Mouse (Mus musculus) heart, adult 2 months (tissue): Measurements from ENCODE around the gene Pwwp2a.

Experiments used
- CTCF ChIP-seq: fragments of 200-600 bp; IDR thresholded peaks from 2 replicates; pipeline ENCODE4 v1.8.1; 2022; ENCODE audit warnings: antibody characterized with exemption, mild to moderate bottlenecking, moderate library complexity
- POLR2A ChIP-seq: fragments of 200-500 bp; IDR thresholded peaks from 2 replicates; pipeline ENCODE4 v1.6.1; 2011; ENCODE audit warnings: mild to moderate bottlenecking, low read depth, low read length, control low read depth; ENCODE audit not compliant: insufficient read depth

- TF ChIP-seq POLR2A (no peak), CTCF (no peak)
These were observed 48.6 kb upstream of the Pwwp2a start for GRCm38 (mm10) chr11:43633165-43633564.
